Mouse (Mus musculus) heart, postnatal 14 days (tissue): ENCODE results near the gene Olfr700. TPM values are rescaled to one million over a fixed set of nuclear protein-coding genes. Genes with fewer than 3 reads are reported as not detected.
"Not testable (repeated sequence)": the region's sequence is repeated elsewhere in the genome, so short reads cannot be mapped to it uniquely, and the experiment has no call there.

Experiments used
- DNase-seq, 2 experiments: peaks; one replicate each; pipeline ENCODE4 v3.0.0; 2021 to 2022
- intact Hi-C: fragments of 180-260 bp; cut with DNase I; formaldehyde crosslinking; loops from one replicate; pipeline ENCODE4 v1.15.1; 2025
- long read RNA-seq, 2 experiments: library from polyadenylated mRNA; stranded (forward); transcript quantifications; one replicate each; pipeline ENCODE4 v2.0.0; 2021
- total RNA-seq, 2 experiments: library from RNA; stranded (reverse); gene quantifications; 2 replicates each; pipeline ENCODE4 v1.2.3; 2021

Olfr700 gene
- not detected for total RNA-seq
- long read RNA-seq, experiment 1 = 0 reads
- long read RNA-seq, experiment 2 = 0 reads

- intact Hi-C loops = no loop called here
- DNase-seq = no peak
These were observed at the start of gene Olfr700 for GRCm38 (mm10) chr7:106808734-106809133. Gene Olfr700, minus strand, starts transcription at chr7:106808834.

- intact Hi-C loops = no loop called here
- DNase-seq = no peak
These were observed 34.4 kb upstream of the Olfr700 start, which contains the start of gene Olfr703 for GRCm38 (mm10) chr7:106843060-106843459. Gene Olfr703, plus strand, starts transcription at chr7:106843360.

GRCm38 (mm10) chr7:106833793-106834192 is 25.2 kb upstream of the Olfr700 start, which contains the start of gene Olfr702:
Gene Olfr702, minus strand, starts transcription at chr7:106833893.
- DNase-seq = no peak
- intact Hi-C loops = no loop called here

- intact Hi-C loops = no loop called here
- DNase-seq = no peak
These were observed 9.8 kb upstream of the Olfr700 start for GRCm38 (mm10) chr7:106818414-106818813.

- intact Hi-C loops = no loop called here
- no peak for DNase-seq
These were observed 7.1 kb upstream of the Olfr700 start for GRCm38 (mm10) chr7:106815775-106816174.

- DNase-seq = no peak
- intact Hi-C loops = no loop called here
These were observed 5.2 kb upstream of the Olfr700 start, which contains the start of gene Olfr701 for GRCm38 (mm10) chr7:106813829-106814228. Gene Olfr701, plus strand, starts transcription at chr7:106814129.

- DNase-seq = no peak
- intact Hi-C loops = no loop called here
These were observed 15.5 kb downstream of the Olfr700 start, which contains the start of gene Olfr699 for GRCm38 (mm10) chr7:106793098-106793497. Gene Olfr699, minus strand, starts transcription at chr7:106793198.

- no peak for DNase-seq
- intact Hi-C loops = no loop called here
These were observed 20.3 kb downstream of the Olfr700 start for GRCm38 (mm10) chr7:106788330-106788729.

GRCm38 (mm10) chr7:106761008-106761407 is 47.6 kb downstream of the Olfr700 start:
- intact Hi-C loops, DNase-seq: not testable (repeated sequence)

GRCm38 (mm10) chr7:106758800-106759199 is 49.8 kb downstream of the Olfr700 start:
- intact Hi-C loops = no loop called here
- DNase-seq = no peak

Other genes with a start within 250 kb of the Olfr700 start
- gene Olfr693, start 128.2 kb downstream of the Olfr700 start, total RNA-seq = not detected
- not detected for gene Olfr694, start 117.0 kb downstream of the Olfr700 start, total RNA-seq
- not detected for gene Olfr695, start 92.4 kb downstream of the Olfr700 start, total RNA-seq
- not detected for gene Olfr697, start 66.4 kb downstream of the Olfr700 start, total RNA-seq
- not detected for gene Olfr698, start 53.4 kb downstream of the Olfr700 start, total RNA-seq
- not detected for gene Olfr699, start 15.6 kb downstream of the Olfr700 start, total RNA-seq
- not detected for gene Olfr701, start 5.3 kb upstream of the Olfr700 start, total RNA-seq
- not detected for gene Olfr702, start 25.1 kb upstream of the Olfr700 start, total RNA-seq
- gene Olfr703, start 34.5 kb upstream of the Olfr700 start, total RNA-seq = not detected
- gene Olfr704, start 54.4 kb upstream of the Olfr700 start, total RNA-seq = not detected
- not detected for gene Olfr705, start 68.1 kb upstream of the Olfr700 start, total RNA-seq
- not detected for gene Olfr706, start 79.3 kb upstream of the Olfr700 start, total RNA-seq
- not detected for gene Olfr707, start 92.4 kb upstream of the Olfr700 start, total RNA-seq
- gene Olfr1532-ps1, start 99.2 kb upstream of the Olfr700 start, total RNA-seq = not detected
- gene Olfr709-ps1, start 123.4 kb upstream of the Olfr700 start, total RNA-seq = not detected
- not detected for gene Olfr710, start 139.5 kb upstream of the Olfr700 start, total RNA-seq
- gene Olfr6, start 155.1 kb upstream of the Olfr700 start, total RNA-seq = not detected
- gene Olfr711, start 166.6 kb upstream of the Olfr700 start, total RNA-seq = not detected
- gene Olfr2, start 197.2 kb upstream of the Olfr700 start, total RNA-seq = not detected
- not detected for gene Olfr713, start 222.3 kb upstream of the Olfr700 start, total RNA-seq